Mouse (Mus musculus) hindbrain, embryonic 15.5 days (tissue): ENCODE measurements around the gene Rnf144a. TPM values are rescaled to one million over a fixed set of nuclear protein-coding genes. Genes with fewer than 3 reads are reported as not detected.

Source experiments
- ATAC-seq: fragments of 200-750 bp; cut with Nextera tagmentation; 2 replicates; pipeline ENCODE4 v1.8.0; 2017; ENCODE audit warnings: low read depth, moderate number of reproducible peaks, moderate TSS enrichment; ENCODE audit not compliant: low FRiP score
- H3K27ac ChIP-seq: fragments of 300-500 bp; sonication (generic); replicated peaks from 2 replicates; pipeline ENCODE4 v1.5.1; 2015; ENCODE audit warnings: mild to moderate bottlenecking, inconsistent platforms
- H3K27me3 ChIP-seq: fragments of 300-500 bp; sonication (generic); 2 replicates; pipeline ENCODE4 v1.6.1; 2015; ENCODE audit warnings: control low read depth, inconsistent platforms
- H3K36me3 ChIP-seq: fragments of 300-500 bp; sonication (generic); 2 replicates; pipeline ENCODE4 v1.6.1; 2015; ENCODE audit warnings: control low read depth, inconsistent platforms
- H3K4me1 ChIP-seq: fragments of 300-500 bp; sonication (generic); replicated peaks from 2 replicates; pipeline ENCODE4 v1.6.1; 2015; ENCODE audit warnings: control low read depth, inconsistent platforms
- H3K4me2 ChIP-seq: fragments of 300-500 bp; sonication (generic); 2 replicates; pipeline ENCODE4 v1.6.1; 2015; ENCODE audit warnings: moderate library complexity, mild to moderate bottlenecking, inconsistent platforms
- H3K4me3 ChIP-seq: fragments of 300-500 bp; sonication (generic); 2 replicates; pipeline ENCODE4 v1.5.1; 2015; ENCODE audit warnings: mild to moderate bottlenecking, inconsistent platforms
- H3K9ac ChIP-seq: fragments of 300-500 bp; sonication (generic); 2 replicates; pipeline ENCODE4 v1.6.1; 2015; ENCODE audit warnings: inconsistent platforms
- H3K9me3 ChIP-seq: fragments of 300-500 bp; sonication (generic); 2 replicates; pipeline ENCODE4 v1.6.1; 2016; ENCODE audit warnings: control low read depth, inconsistent platforms
- WGBS: fragments of 180-500 bp; shearing (Covaris S2); methylation state at CpG from one replicate; pipeline ENCODE4 v1.1.7; 2015; 5-methylcytosine and 5-hydroxymethylcytosine counted together
- polyA plus RNA-seq: library from polyadenylated mRNA; unstranded; fragments of >200 nt; fragmentation: Nextera tagmentation; extraction: Ambion mirVana; gene quantifications from 2 replicates; pipeline ENCODE4 v1.2.1, GENCODE M21; 2015

Rnf144a gene
- 29.3 and 30.4 TPM in 2 replicates for polyA plus RNA-seq

- H3K27ac ChIP-seq = peak within 1 kb of the TSS; percentile 72
- no peaks in the 10 kb centered on the region for H3K36me3 ChIP-seq
- peaks cover 40% of the 10 kb centered on the region for H3K4me1 ChIP-seq
- H3K9ac ChIP-seq = peak within 1 kb of the TSS; percentile 69
- ATAC-seq = peak; percentile 90
- no peaks in the 10 kb centered on the region for H3K9me3 ChIP-seq
- WGBS = under 1% methylated on average over 45 of the region's 45 CpGs
- peak within 1 kb of the TSS; percentile 73 for H3K4me3 ChIP-seq
- peak within 1 kb of the TSS; percentile 78 for H3K4me2 ChIP-seq
- H3K27me3 ChIP-seq = no peaks in the 10 kb centered on the region
These were observed at the start of gene Rnf144a for GRCm38 (mm10) chr12:26415104-26415771. Rnf144a (minus strand) TSS chr12:26415254.

GRCm38 (mm10) chr12:26460091-26460490 lies 45.0 kb upstream of the Rnf144a start:
- Histone ChIP-seq H3K27ac (no peak overlapping the region), H3K4me1 (peaks cover 8% of the 10 kb centered on the region; the same call in 1 of the 2 replicates)
- ATAC-seq = no peak

GRCm38 (mm10) chr12:26456028-26456698 lies 41.1 kb upstream of the Rnf144a start, which contains the start of gene Rsad2:
Rsad2 (minus strand) TSS chr12:26456452.
- peak; percentile 76; the same call in 1 of the 2 replicates for ATAC-seq
- no peaks in the 10 kb centered on the region for H3K36me3 ChIP-seq
- H3K9me3 ChIP-seq = no peaks in the 10 kb centered on the region
- no peak within 1 kb of the TSS for H3K4me3 ChIP-seq
- no peak within 1 kb of the TSS for H3K9ac ChIP-seq
- 44% methylated on average over 13 of the region's 13 CpGs for WGBS
- H3K4me2 ChIP-seq = peak within 1 kb of the TSS; percentile 13; the same call in 1 of the 2 replicates
- H3K27ac ChIP-seq = no peak within 1 kb of the TSS
- H3K27me3 ChIP-seq = no peaks in the 10 kb centered on the region
- H3K4me1 ChIP-seq = peaks cover 8% of the 10 kb centered on the region; the same call in 1 of the 2 replicates

More at GRCm38 (mm10) chr12:26460091-26460490, 45.0 kb upstream of the Rnf144a start:
- Histone ChIP-seq H3K4me2 (no peak overlapping the region), H3K36me3 (no peaks in the 10 kb centered on the region), H3K9ac (no peak overlapping the region), H3K4me3 (no peak overlapping the region), H3K9me3 (no peaks in the 10 kb centered on the region), H3K27me3 (no peaks in the 10 kb centered on the region)
- 77% methylated on average over 2 of the region's 2 CpGs for whole genome bisulfite sequencing

GRCm38 (mm10) chr12:26454682-26455081 lies 39.6 kb upstream of the Rnf144a start:
- 58% methylated on average over 5 of the region's 5 CpGs for WGBS
- H3K27me3 ChIP-seq = no peaks in the 10 kb centered on the region

GRCm38 (mm10) chr12:26452951-26453350 lies 37.9 kb upstream of the Rnf144a start:
- H3K4me3 ChIP-seq = no peak overlapping the region
- H3K36me3 ChIP-seq = no peaks in the 10 kb centered on the region
- no peaks in the 10 kb centered on the region for H3K27me3 ChIP-seq
- ATAC-seq = no peak
- H3K9me3 ChIP-seq = no peaks in the 10 kb centered on the region
- peaks cover 8% of the 10 kb centered on the region; the same call in 1 of the 2 replicates for H3K4me1 ChIP-seq
- 83% methylated on average over 4 of the region's 4 CpGs for WGBS
- H3K4me2 ChIP-seq = no peak overlapping the region
- H3K9ac ChIP-seq = no peak overlapping the region
- no peak overlapping the region for H3K27ac ChIP-seq

More at GRCm38 (mm10) chr12:26454682-26455081, 39.6 kb upstream of the Rnf144a start:
- Histone ChIP-seq H3K4me1 (peaks cover 8% of the 10 kb centered on the region; the same call in 1 of the 2 replicates), H3K9ac (no peak overlapping the region), H3K4me2 (no peak overlapping the region), H3K27ac (no peak overlapping the region), H3K4me3 (no peak overlapping the region), H3K36me3 (no peaks in the 10 kb centered on the region), H3K9me3 (no peaks in the 10 kb centered on the region)
- ATAC-seq = no peak

GRCm38 (mm10) chr12:26451150-26451549 lies 36.1 kb upstream of the Rnf144a start:
- 68% methylated on average over 1 of the region's 1 CpGs for WGBS
- peaks cover 6% of the 10 kb centered on the region; the same call in 1 of the 2 replicates for H3K4me1 ChIP-seq
- no peak for ATAC-seq
- no peak overlapping the region for H3K4me2 ChIP-seq
- no peak overlapping the region for H3K4me3 ChIP-seq
- H3K27me3 ChIP-seq = no peaks in the 10 kb centered on the region
- no peaks in the 10 kb centered on the region for H3K36me3 ChIP-seq
- H3K27ac ChIP-seq = no peak overlapping the region
- H3K9me3 ChIP-seq = no peaks in the 10 kb centered on the region
- no peak overlapping the region for H3K9ac ChIP-seq

- H3K36me3 ChIP-seq = no peaks in the 10 kb centered on the region
- ATAC-seq = no peak
- 96% methylated on average over 2 of the region's 2 CpGs for WGBS
These were observed 34.4 kb upstream of the Rnf144a start for GRCm38 (mm10) chr12:26449483-26449882.

GRCm38 (mm10) chr12:26446377-26447045 lies 31.5 kb upstream of the Rnf144a start:
- no peak overlapping the region for H3K4me2 ChIP-seq
- 89% methylated on average over 4 of the region's 4 CpGs for WGBS
- H3K27ac ChIP-seq = no peak overlapping the region
- H3K4me1 ChIP-seq = no peaks in the 10 kb centered on the region
- no peak overlapping the region for H3K4me3 ChIP-seq
- H3K9me3 ChIP-seq = no peaks in the 10 kb centered on the region
- no peaks in the 10 kb centered on the region for H3K36me3 ChIP-seq
- H3K27me3 ChIP-seq = no peaks in the 10 kb centered on the region
- no peak for ATAC-seq
- no peak overlapping the region for H3K9ac ChIP-seq

More at GRCm38 (mm10) chr12:26449483-26449882, 34.4 kb upstream of the Rnf144a start:
- Histone ChIP-seq H3K9me3 (no peaks in the 10 kb centered on the region), H3K27ac (no peak overlapping the region), H3K4me1 (no peaks in the 10 kb centered on the region), H3K4me2 (no peak overlapping the region), H3K27me3 (no peaks in the 10 kb centered on the region), H3K9ac (no peak overlapping the region), H3K4me3 (no peak overlapping the region)

GRCm38 (mm10) chr12:26444511-26444910 lies 29.5 kb upstream of the Rnf144a start:
- H3K36me3 ChIP-seq = no peaks in the 10 kb centered on the region
- WGBS = 90% methylated on average over 2 of the region's 2 CpGs
- no peak for ATAC-seq

GRCm38 (mm10) chr12:26444054-26444453 lies 29.0 kb upstream of the Rnf144a start:
- WGBS = 1% methylated on average over 2 of the region's 2 CpGs

More at GRCm38 (mm10) chr12:26444511-26444910, 29.5 kb upstream of the Rnf144a start:
- Histone ChIP-seq H3K4me1 (no peaks in the 10 kb centered on the region), H3K4me3 (no peak overlapping the region), H3K4me2 (no peak overlapping the region), H3K27me3 (no peaks in the 10 kb centered on the region), H3K9ac (no peak overlapping the region), H3K27ac (no peak overlapping the region), H3K9me3 (no peaks in the 10 kb centered on the region)

GRCm38 (mm10) chr12:26439366-26439765 lies 24.3 kb upstream of the Rnf144a start:
- Histone ChIP-seq H3K4me2 (no peak overlapping the region), H3K9me3 (no peaks in the 10 kb centered on the region), H3K4me3 (no peak overlapping the region), H3K9ac (no peak overlapping the region), H3K27me3 (no peaks in the 10 kb centered on the region), H3K27ac (no peak overlapping the region), H3K36me3 (no peaks in the 10 kb centered on the region), H3K4me1 (no peaks in the 10 kb centered on the region)
- no peak for ATAC-seq
- whole genome bisulfite sequencing = 80% methylated on average over 3 of the region's 3 CpGs

More at GRCm38 (mm10) chr12:26444054-26444453, 29.0 kb upstream of the Rnf144a start:
- Histone ChIP-seq H3K27ac (no peak overlapping the region), H3K4me2 (no peak overlapping the region), H3K9ac (no peak overlapping the region), H3K4me3 (no peak overlapping the region), H3K4me1 (no peaks in the 10 kb centered on the region), H3K9me3 (no peaks in the 10 kb centered on the region), H3K36me3 (no peaks in the 10 kb centered on the region), H3K27me3 (no peaks in the 10 kb centered on the region)
- no peak for ATAC-seq

GRCm38 (mm10) chr12:26437950-26438349 lies 22.9 kb upstream of the Rnf144a start:
- no peaks in the 10 kb centered on the region for H3K4me1 ChIP-seq
- no peak overlapping the region for H3K27ac ChIP-seq
- no peaks in the 10 kb centered on the region for H3K27me3 ChIP-seq
- no peak overlapping the region for H3K9ac ChIP-seq
- no peak overlapping the region for H3K4me3 ChIP-seq
- H3K4me2 ChIP-seq = no peak overlapping the region
- no peaks in the 10 kb centered on the region for H3K36me3 ChIP-seq
- 70% methylated on average over 3 of the region's 3 CpGs for WGBS
- ATAC-seq = no peak
- H3K9me3 ChIP-seq = no peaks in the 10 kb centered on the region
